Mouse (Mus musculus) kidney, embryonic 15.5 days (tissue): Measurements from ENCODE around the gene Spen. TPM values are rescaled to one million over a fixed set of nuclear protein-coding genes. Genes with fewer than 3 reads are reported as not detected.

Experiments used
- ATAC-seq: fragments of 200-750 bp; cut with Nextera tagmentation; replicated peaks from 2 replicates; pipeline ENCODE4 v1.8.0; 2017; ENCODE audit warnings: moderate TSS enrichment; ENCODE audit not compliant: low FRiP score
- H3K27ac ChIP-seq: fragments of 300-500 bp; sonication (generic); 2 replicates; pipeline ENCODE4 v1.5.1; 2015; ENCODE audit warnings: mild to moderate bottlenecking, inconsistent platforms
- H3K27me3 ChIP-seq: fragments of 300-500 bp; sonication (generic); 2 replicates; pipeline ENCODE4 v1.6.1; 2015; ENCODE audit warnings: inconsistent platforms
- H3K36me3 ChIP-seq: fragments of 300-500 bp; sonication (generic); 2 replicates; pipeline ENCODE4 v1.6.1; 2015; ENCODE audit warnings: inconsistent platforms
- H3K4me1 ChIP-seq: fragments of 300-500 bp; sonication (generic); 2 replicates; pipeline ENCODE4 v1.6.1; 2015; ENCODE audit warnings: inconsistent platforms
- H3K4me2 ChIP-seq: fragments of 300-500 bp; sonication (generic); 2 replicates; pipeline ENCODE4 v1.6.1; 2015; ENCODE audit warnings: moderate library complexity, mild to moderate bottlenecking, inconsistent platforms
- H3K4me3 ChIP-seq: fragments of 300-500 bp; sonication (generic); replicated peaks from 2 replicates; pipeline ENCODE4 v1.5.1; 2015; ENCODE audit warnings: mild to moderate bottlenecking, inconsistent platforms
- H3K9ac ChIP-seq: fragments of 300-500 bp; sonication (generic); 2 replicates; pipeline ENCODE4 v1.6.1; 2015; ENCODE audit warnings: mild to moderate bottlenecking, inconsistent platforms
- H3K9me3 ChIP-seq: fragments of 300-500 bp; sonication (generic); replicated peaks from 2 replicates; pipeline ENCODE4 v1.6.1; 2016; ENCODE audit warnings: inconsistent platforms
- WGBS: fragments of 180-500 bp; shearing (Covaris S2); methylation state at CpG from one replicate; pipeline ENCODE4 v1.1.7; 2015; ENCODE audit warnings: mixed read lengths; 5-methylcytosine and 5-hydroxymethylcytosine counted together
- polyA plus RNA-seq: library from polyadenylated mRNA; unstranded; fragments of >200 nt; fragmentation: Nextera tagmentation; extraction: Ambion mirVana; gene quantifications from 2 replicates; pipeline ENCODE4 v1.2.1, GENCODE M21; 2015

Spen gene
- polyA plus RNA-seq, 1 experiment from 2014 or later, result 10.3 TPM

GRCm38 (mm10) chr4:141523128-141523527 lies 15.3 kb downstream of the Spen start:
- ATAC-seq, result peak; percentile 56; the same call in 1 of the 2 replicates

GRCm38 (mm10) chr4:141518386-141518785 lies 20.0 kb downstream of the Spen start:
- H3K27me3 ChIP-seq, result no peaks in the 10 kb centered on the region
- H3K27ac ChIP-seq, result no peak overlapping the region
- no peak overlapping the region for H3K4me2 ChIP-seq
- no peak overlapping the region for H3K9ac ChIP-seq
- H3K4me3 ChIP-seq, result no peak overlapping the region
- no peaks in the 10 kb centered on the region for H3K9me3 ChIP-seq
- peaks cover 15% of the 10 kb centered on the region for H3K4me1 ChIP-seq
- no peak for ATAC-seq
- 93% methylated on average over 3 of the region's 3 CpGs for WGBS
- H3K36me3 ChIP-seq, result peaks cover 70% of the 10 kb centered on the region

More at GRCm38 (mm10) chr4:141523128-141523527, 15.3 kb downstream of the Spen start:
- Histone ChIP-seq H3K36me3 (peaks cover 40% of the 10 kb centered on the region), H3K9me3 (no peaks in the 10 kb centered on the region), H3K27ac (0 out of 2 replicates have a peak overlapping the region, but pooled peaks have one; percentile 20), H3K9ac (no peak overlapping the region), H3K4me3 (no peak overlapping the region), H3K4me1 (peaks cover 27% of the 10 kb centered on the region), H3K27me3 (no peaks in the 10 kb centered on the region), H3K4me2 (peak overlapping the region; percentile 15; the same call in 1 of the 2 replicates)
- 35% methylated on average over 11 of the region's 11 CpGs for WGBS

DNA sequence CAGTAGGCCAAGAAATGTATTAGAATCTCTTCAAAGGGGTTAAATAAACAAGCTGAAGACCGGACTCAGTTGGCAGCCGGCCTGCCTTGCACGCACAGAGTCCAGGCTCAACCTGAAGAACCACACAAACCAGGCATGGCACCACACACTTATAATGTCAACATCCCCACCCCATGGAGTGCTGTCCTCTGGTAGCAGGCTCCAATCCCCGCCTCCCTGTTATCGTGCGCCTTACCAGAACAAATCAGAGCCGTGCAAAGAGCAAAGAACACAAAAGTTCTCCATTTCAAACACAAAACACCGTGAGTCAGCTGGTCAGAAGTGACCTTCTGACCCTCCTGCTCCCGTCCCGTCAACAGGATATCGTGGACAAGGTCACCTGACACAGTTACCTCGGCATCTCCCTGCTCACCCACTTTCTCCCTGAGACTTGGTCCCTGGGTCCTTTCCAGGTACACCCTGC lies 24.2 kb downstream of the Spen start:
- Histone ChIP-seq H3K36me3 (peaks cover 39% of the 10 kb centered on the region), H3K4me1 (peaks cover 15% of the 10 kb centered on the region), H3K4me2 (no peak overlapping the region), H3K4me3 (no peak overlapping the region), H3K27me3 (no peaks in the 10 kb centered on the region), H3K9ac (no peak overlapping the region), H3K9me3 (no peaks in the 10 kb centered on the region), H3K27ac (no peak overlapping the region)
- no peak for ATAC-seq
- WGBS, result 47% methylated on average over 12 of the region's 12 CpGs

- Histone ChIP-seq H3K27me3 (no peaks in the 10 kb centered on the region), H3K4me2 (no peak overlapping the region), H3K9ac (no peak overlapping the region), H3K4me1 (peaks cover 18% of the 10 kb centered on the region), H3K27ac (no peak overlapping the region), H3K9me3 (no peaks in the 10 kb centered on the region), H3K4me3 (no peak overlapping the region), H3K36me3 (peaks cover 20% of the 10 kb centered on the region)
- WGBS, result 66% methylated on average over 6 of the region's 6 CpGs
- ATAC-seq, result no peak; the same call in 1 of the 2 replicates
These were observed 26.3 kb downstream of the Spen start for GRCm38 (mm10) chr4:141512145-141512544.

GRCm38 (mm10) chr4:141510457-141510856 lies 27.9 kb downstream of the Spen start:
- ATAC-seq, result no peak
- Histone ChIP-seq H3K4me3 (no peak overlapping the region), H3K27ac (no peak overlapping the region), H3K9me3 (no peaks in the 10 kb centered on the region), H3K36me3 (peaks cover 3% of the 10 kb centered on the region; the same call in 1 of the 2 replicates), H3K9ac (no peak overlapping the region), H3K4me2 (no peak overlapping the region), H3K4me1 (peaks cover 29% of the 10 kb centered on the region), H3K27me3 (no peaks in the 10 kb centered on the region)
- 84% methylated on average over 13 of the region's 13 CpGs for WGBS

DNA sequence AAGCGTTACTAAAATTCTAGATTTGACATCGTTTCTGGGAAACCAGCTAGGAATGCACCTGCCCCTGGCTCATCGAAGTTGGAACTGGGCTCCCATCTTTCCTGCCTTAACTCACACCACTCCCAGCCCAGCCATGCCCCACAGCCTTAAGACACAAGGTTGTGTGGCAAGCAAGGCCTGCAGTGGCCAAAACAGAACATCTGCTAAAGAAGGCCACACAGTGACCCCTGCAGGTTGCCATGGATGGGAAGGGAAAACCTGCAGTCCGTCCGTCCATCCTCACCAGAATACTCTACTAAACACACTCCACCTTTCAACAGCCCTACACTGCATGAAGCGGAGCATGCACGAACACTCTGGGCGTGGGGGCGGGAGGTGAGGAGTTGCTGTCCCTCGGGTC lies 31.5 kb downstream of the Spen start:
- peaks cover 7% of the 10 kb centered on the region; the same call in 1 of the 2 replicates for H3K36me3 ChIP-seq
- peaks cover 25% of the 10 kb centered on the region for H3K4me1 ChIP-seq
- H3K4me2 ChIP-seq, result no peak overlapping the region
- H3K9me3 ChIP-seq, result no peaks in the 10 kb centered on the region
- H3K27ac ChIP-seq, result peak overlapping the region; percentile 82
- H3K4me3 ChIP-seq, result no peak overlapping the region
- 76% methylated on average over 10 of the region's 10 CpGs for WGBS
- no peaks in the 10 kb centered on the region for H3K27me3 ChIP-seq
- ATAC-seq, result no peak
- H3K9ac ChIP-seq, result no peak overlapping the region

DNA sequence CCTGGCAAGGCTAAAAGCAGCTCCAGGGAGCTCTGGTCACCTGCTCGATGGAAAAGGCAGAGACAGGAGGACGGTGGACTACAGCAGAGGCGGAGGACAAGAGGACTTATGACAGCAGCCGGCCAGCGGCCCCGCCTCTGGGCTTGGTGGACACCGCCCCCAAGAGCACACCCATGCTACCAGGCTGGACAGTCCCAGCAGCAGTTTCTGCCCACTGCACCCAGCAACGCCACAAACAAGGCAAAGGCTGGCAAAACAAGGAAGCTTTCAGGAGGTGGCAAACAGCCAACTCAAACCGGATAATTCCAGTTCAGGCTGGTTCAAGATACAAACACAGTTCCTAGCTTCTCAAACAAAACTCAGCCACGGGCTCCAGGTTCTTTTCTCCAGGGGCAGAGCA lies 32.0 kb downstream of the Spen start:
- Histone ChIP-seq H3K9me3 (no peaks in the 10 kb centered on the region), H3K27ac (peak overlapping the region; percentile 82), H3K4me2 (peak overlapping the region; percentile 20; the same call in 1 of the 2 replicates), H3K4me3 (no peak overlapping the region), H3K4me1 (peaks cover 26% of the 10 kb centered on the region), H3K27me3 (no peaks in the 10 kb centered on the region), H3K9ac (no peak overlapping the region), H3K36me3 (peaks cover 7% of the 10 kb centered on the region; the same call in 1 of the 2 replicates)
- ATAC-seq, result peak; percentile 88
- 52% methylated on average over 10 of the region's 10 CpGs for WGBS

DNA sequence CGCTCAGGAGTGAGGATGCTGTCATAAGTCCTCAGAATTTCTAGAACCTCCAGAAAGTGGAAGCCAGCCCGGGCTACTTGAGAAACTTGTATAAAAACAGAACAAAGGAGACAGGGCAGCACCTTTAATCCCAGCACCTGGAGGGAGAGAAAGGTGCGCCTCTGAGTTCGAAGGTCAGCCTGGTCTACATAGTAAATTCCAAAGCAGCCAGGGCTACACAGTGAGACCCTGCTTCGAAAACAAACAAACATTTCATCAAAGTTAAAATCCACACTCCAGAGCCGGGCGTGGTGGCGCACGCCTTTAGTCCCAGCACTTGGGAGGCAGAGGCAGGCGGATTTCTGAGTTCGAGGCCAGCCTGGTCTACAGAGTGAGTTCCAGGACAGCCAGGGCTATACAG lies 32.6 kb downstream of the Spen start:
- Histone ChIP-seq H3K4me3 (no peak overlapping the region), H3K9ac (no peak overlapping the region), H3K27me3 (no peaks in the 10 kb centered on the region), H3K27ac (0 out of 2 replicates have a peak overlapping the region, but pooled peaks have one; percentile 82), H3K4me2 (no peak overlapping the region), H3K4me1 (peaks cover 32% of the 10 kb centered on the region), H3K9me3 (no peaks in the 10 kb centered on the region), H3K36me3 (peaks cover 7% of the 10 kb centered on the region; the same call in 1 of the 2 replicates)
- WGBS, result 90% methylated on average over 11 of the region's 11 CpGs
- ATAC-seq, result no peak

DNA sequence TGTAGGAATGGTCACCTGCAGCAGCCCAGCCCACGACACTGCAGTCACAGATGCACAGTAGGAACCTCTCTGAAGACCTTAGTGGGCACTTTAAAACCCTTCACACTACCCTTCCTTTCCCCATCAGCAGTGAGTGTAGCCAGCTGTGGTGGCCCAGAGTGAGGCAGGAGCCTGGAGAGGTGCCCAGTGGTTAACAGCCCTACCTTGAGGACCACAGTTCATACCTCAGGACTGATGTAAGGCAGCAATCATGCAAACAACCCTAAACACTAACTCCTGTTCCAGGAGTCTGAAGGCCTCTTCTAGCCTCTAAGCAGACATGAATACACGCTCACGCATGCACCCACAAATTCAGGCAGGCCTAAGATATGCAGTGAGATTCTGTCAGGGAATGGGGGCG lies 33.9 kb downstream of the Spen start:
- Histone ChIP-seq H3K9me3 (no peaks in the 10 kb centered on the region), H3K4me2 (no peak overlapping the region), H3K9ac (no peak overlapping the region), H3K27ac (no peak overlapping the region), H3K4me1 (peaks cover 40% of the 10 kb centered on the region), H3K4me3 (no peak overlapping the region), H3K27me3 (no peaks in the 10 kb centered on the region), H3K36me3 (peaks cover 15% of the 10 kb centered on the region)
- 95% methylated on average over 4 of the region's 4 CpGs for WGBS
- ATAC-seq, result no peak

DNA sequence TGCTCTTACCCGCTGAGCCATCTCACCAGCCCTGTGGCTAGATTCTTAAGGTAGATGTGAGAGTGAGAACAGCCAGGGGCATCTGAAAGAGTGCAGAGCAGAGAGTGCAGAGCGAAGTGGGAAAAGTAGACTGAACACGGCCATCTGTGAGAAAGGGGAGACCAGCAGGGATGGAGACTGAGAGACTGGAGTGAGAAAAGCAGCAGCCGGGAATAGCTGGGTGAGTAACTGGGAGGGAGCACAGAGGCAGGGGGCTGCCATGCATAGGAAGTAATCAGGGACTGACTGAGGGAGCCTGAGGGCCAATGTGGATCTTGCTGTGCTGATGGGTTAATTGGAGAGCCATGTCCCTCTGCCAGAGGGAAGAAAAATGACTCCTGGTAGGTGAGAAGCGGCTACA lies 35.7 kb downstream of the Spen start:
- Histone ChIP-seq H3K4me1 (peaks cover 40% of the 10 kb centered on the region), H3K27ac (peak overlapping the region; percentile 41; the same call in 1 of the 2 replicates), H3K27me3 (no peaks in the 10 kb centered on the region), H3K9ac (no peak overlapping the region), H3K4me3 (no peak overlapping the region), H3K36me3 (peaks cover 15% of the 10 kb centered on the region), H3K9me3 (no peaks in the 10 kb centered on the region), H3K4me2 (no peak overlapping the region)
- ATAC-seq, result no peak
- 55% methylated on average over 5 of the region's 5 CpGs for WGBS

DNA sequence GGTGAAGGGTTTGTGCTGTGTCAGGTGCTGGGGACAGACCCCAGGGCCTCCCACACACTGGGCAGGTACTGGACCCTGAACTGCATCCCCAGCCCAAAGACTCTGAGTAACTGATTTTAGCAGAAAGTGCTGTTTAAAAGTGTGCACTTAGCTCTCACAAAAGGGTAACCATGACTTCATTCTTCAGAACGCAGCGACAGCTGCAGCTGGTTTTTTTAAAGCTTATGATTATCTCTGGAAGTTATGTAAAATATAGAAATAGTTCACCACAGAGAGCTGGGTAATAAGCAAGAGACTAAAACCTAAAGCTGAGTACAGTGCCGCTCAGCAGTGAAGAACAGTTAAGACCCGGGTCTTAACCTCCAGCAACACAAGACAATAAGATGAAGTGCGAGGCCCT lies 37.3 kb downstream of the Spen start:
- Histone ChIP-seq H3K27ac (peak overlapping the region; percentile 33; the same call in 1 of the 2 replicates), H3K27me3 (no peaks in the 10 kb centered on the region), H3K9ac (no peak overlapping the region), H3K4me3 (no peak overlapping the region), H3K36me3 (peaks cover 20% of the 10 kb centered on the region), H3K9me3 (no peaks in the 10 kb centered on the region), H3K4me1 (peaks cover 26% of the 10 kb centered on the region), H3K4me2 (no peak overlapping the region)
- ATAC-seq, result no peak
- WGBS, result 75% methylated on average over 5 of the region's 5 CpGs

DNA sequence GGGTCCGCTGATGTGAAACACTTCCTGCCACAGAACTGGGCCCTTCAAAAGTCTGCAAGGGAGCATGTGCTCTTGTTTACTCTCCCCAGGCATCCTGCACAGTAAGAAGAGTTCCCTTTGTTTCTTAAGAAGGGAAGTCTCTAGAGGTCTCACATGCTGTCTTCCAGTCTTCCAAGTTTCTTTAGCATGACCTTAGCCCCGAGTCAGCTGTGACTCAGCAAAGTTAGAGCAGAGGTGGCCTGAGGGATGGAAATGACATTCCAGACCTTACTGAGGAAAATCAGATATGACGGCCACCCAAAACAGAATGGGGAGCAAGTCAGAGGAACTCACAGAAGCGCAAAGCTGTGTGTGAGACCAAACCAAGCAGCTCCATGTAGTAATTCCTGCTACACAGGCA lies 37.8 kb downstream of the Spen start:
- peaks cover 30% of the 10 kb centered on the region for H3K4me1 ChIP-seq
- H3K27me3 ChIP-seq, result no peaks in the 10 kb centered on the region
- H3K4me3 ChIP-seq, result no peak overlapping the region
- no peaks in the 10 kb centered on the region for H3K9me3 ChIP-seq
- no peak for ATAC-seq
- H3K9ac ChIP-seq, result no peak overlapping the region
- H3K27ac ChIP-seq, result peak overlapping the region; percentile 33; the same call in 1 of the 2 replicates
- peaks cover 20% of the 10 kb centered on the region for H3K36me3 ChIP-seq
- WGBS, result 61% methylated on average over 4 of the region's 4 CpGs
- H3K4me2 ChIP-seq, result no peak overlapping the region

GRCm38 (mm10) chr4:141488670-141489069 lies 49.7 kb downstream of the Spen start:
- peaks cover 99% of the 10 kb centered on the region for H3K36me3 ChIP-seq
- WGBS, result 89% methylated on average over 4 of the region's 4 CpGs
- H3K4me1 ChIP-seq, result no peaks in the 10 kb centered on the region

More at GRCm38 (mm10) chr4:141488670-141489069, 49.7 kb downstream of the Spen start:
- H3K4me2 ChIP-seq, result no peak overlapping the region
- H3K9ac ChIP-seq, result no peak overlapping the region
- no peak overlapping the region for H3K4me3 ChIP-seq
- no peaks in the 10 kb centered on the region for H3K27me3 ChIP-seq
- H3K9me3 ChIP-seq, result no peaks in the 10 kb centered on the region
- no peak for ATAC-seq
- no peak overlapping the region for H3K27ac ChIP-seq
